8 mouse cellular contexts compared by ENCODE assay signal in the genomic region with DNA sequence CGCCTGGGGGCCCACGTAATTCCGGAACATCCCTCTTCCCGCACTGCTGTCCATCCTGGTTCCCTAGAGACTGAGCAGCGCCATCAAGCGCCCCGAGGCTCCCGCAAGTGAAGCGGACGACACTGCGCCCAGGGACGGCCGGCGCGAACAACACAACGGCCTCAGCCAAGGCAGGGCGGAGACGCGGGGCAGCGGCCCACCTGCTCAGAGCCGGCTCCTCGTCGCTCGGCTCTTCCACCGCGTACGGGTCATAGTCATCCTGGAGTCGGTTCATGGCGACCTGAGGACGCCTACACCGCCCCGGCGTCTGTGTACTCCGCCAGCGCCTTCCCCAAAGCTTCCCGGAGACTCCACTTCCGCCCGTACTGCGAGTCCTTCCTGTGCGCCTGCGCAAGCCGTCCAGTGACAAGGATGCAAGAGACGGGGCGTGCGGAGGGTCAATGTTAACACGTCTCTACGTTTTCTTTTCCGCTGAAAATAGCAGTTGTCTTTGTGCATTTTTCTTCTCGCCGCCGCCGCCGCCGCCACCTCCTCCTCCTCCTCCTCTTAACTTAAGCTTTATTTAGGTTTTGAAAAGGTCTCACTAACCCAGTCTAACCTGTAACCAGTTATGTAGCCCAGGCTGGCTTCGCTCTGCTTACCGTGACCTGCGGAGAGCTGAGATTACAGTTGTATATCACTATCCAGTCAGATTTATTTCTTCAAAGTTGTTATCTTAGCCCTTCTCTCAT. TPM values are rescaled to one million over a fixed set of nuclear protein-coding genes. Genes with fewer than 3 reads are reported as not detected.
DNase-seq lines count a peak whose midpoint lies in the region; ATAC-seq lines count a peak whose summit lies in the region.

A gene (minus strand): TSS at position 387 of the 731 bp plus-strand sequence.

- H3K36me3 ChIP-seq in forebrain, embryonic 11.5 days (ENCODE audit: control insufficient read depth, insufficient read depth, low read length), result no peaks in the 10 kb centered on the region
- H3K36me3 ChIP-seq in heart, embryonic 16.5 days (ENCODE audit: control insufficient read depth, insufficient read depth), result peaks cover 7% of the 10 kb centered on the region
- H3K36me3 ChIP-seq in liver, embryonic 15.5 days (replicated peaks), result peaks cover 20% of the 10 kb centered on the region
- H3K36me3 ChIP-seq in neural tube, embryonic 12.5 days, result peaks cover 7% of the 10 kb centered on the region

- peak within 1 kb of the TSS; percentile 68 for H3K4me2 ChIP-seq in forebrain, embryonic 11.5 days (ENCODE audit: low read depth, low read length, severe bottlenecking)
- peak within 1 kb of the TSS; percentile 95 for H3K4me2 ChIP-seq in heart, embryonic 16.5 days (ENCODE audit: low read depth, low read length)
- H3K4me2 ChIP-seq in liver, embryonic 15.5 days, result peak within 1 kb of the TSS; percentile 84
- H3K4me2 ChIP-seq in neural tube, embryonic 12.5 days (replicated peaks), result peak within 1 kb of the TSS; percentile 65

- ATAC-seq in forebrain, embryonic 11.5 days (replicated peaks; ENCODE audit: low FRiP score), result peak; percentile 92
- peak; percentile 91 for ATAC-seq in heart, embryonic 16.5 days (replicated peaks; ENCODE audit: extremely low read depth, insufficient read depth, low FRiP score)
- peak; percentile 86 for ATAC-seq in liver, embryonic 15.5 days (ENCODE audit: insufficient read depth)
- ATAC-seq in neural tube, embryonic 12.5 days (ENCODE audit: low FRiP score, low read depth), result peak; percentile 93

- no peaks in the 10 kb centered on the region for H3K9me3 ChIP-seq in forebrain, embryonic 11.5 days (ENCODE audit: control insufficient read depth, low read length)
- no peaks in the 10 kb centered on the region for H3K9me3 ChIP-seq in heart, embryonic 16.5 days (replicated peaks; ENCODE audit: control insufficient read depth, low read length)
- H3K9me3 ChIP-seq in liver, embryonic 15.5 days (replicated peaks), result no peaks in the 10 kb centered on the region
- H3K9me3 ChIP-seq in neural tube, embryonic 12.5 days, result no peaks in the 10 kb centered on the region

- peak within 1 kb of the TSS; percentile 77 for H3K4me3 ChIP-seq in forebrain, embryonic 11.5 days (ENCODE audit: low read depth, low read length)
- H3K4me3 ChIP-seq in heart, embryonic 16.5 days (ENCODE audit: low read length), result peak within 1 kb of the TSS; percentile 78
- peak within 1 kb of the TSS; percentile 74 for H3K4me3 ChIP-seq in liver, embryonic 15.5 days (replicated peaks)
- H3K4me3 ChIP-seq in neural tube, embryonic 12.5 days, result peak within 1 kb of the TSS; percentile 74

- DNase-seq in CD8-positive naive resting alpha-beta T cell, adult 2 months (ENCODE audit: low read depth in 2 of 2, low spot score in 2 of 2), result peak; percentile 90 to 91
- DNase-seq in c-Kit-positive CD71-negative TER-119-negative erythroid progenitor cells, embryonic 14.5 days (ENCODE audit: low read depth), result peak; percentile 93
- peak; percentile 97 for DNase-seq in forebrain, embryonic 11.5 days (ENCODE audit: low spot score)
- peak; percentile 97 to 98 for DNase-seq in kidney, postnatal 36 days
- DNase-seq in telencephalon, adult 2 months (ENCODE audit: low read depth, low spot score), result peak; percentile 96

- whole genome bisulfite sequencing in forebrain, embryonic 11.5 days, result under 1% methylated on average over 57 of the region's 57 CpGs
- under 1% methylated on average over 55 of the region's 57 CpGs for WGBS in heart, embryonic 16.5 days
- WGBS in liver, embryonic 15.5 days (ENCODE audit: insufficient replicate concordance), result under 1% methylated on average over 57 of the region's 57 CpGs
- 1% methylated on average over 57 of the region's 57 CpGs for WGBS in neural tube, embryonic 12.5 days

- no peaks in the 10 kb centered on the region for H3K4me1 ChIP-seq in forebrain, embryonic 11.5 days (replicated peaks; ENCODE audit: control insufficient read depth, insufficient read depth, low read length)
- H3K4me1 ChIP-seq in heart, embryonic 16.5 days (ENCODE audit: control insufficient read depth, insufficient read depth, low read length), result peaks cover 4% of the 10 kb centered on the region
- H3K4me1 ChIP-seq in liver, embryonic 15.5 days (replicated peaks), result peaks cover 50% of the 10 kb centered on the region
- H3K4me1 ChIP-seq in neural tube, embryonic 12.5 days, result peaks cover 4% of the 10 kb centered on the region

- H3K27ac ChIP-seq in forebrain, embryonic 11.5 days (ENCODE audit: low read depth, low read length), result peak within 1 kb of the TSS; percentile 93
- peak within 1 kb of the TSS; percentile 98 for H3K27ac ChIP-seq in heart, embryonic 16.5 days (ENCODE audit: low read length)
- peak within 1 kb of the TSS; percentile 97 for H3K27ac ChIP-seq in liver, embryonic 15.5 days (replicated peaks)
- peak within 1 kb of the TSS; percentile 93 for H3K27ac ChIP-seq in neural tube, embryonic 12.5 days

- H3K9ac ChIP-seq in forebrain, embryonic 11.5 days (ENCODE audit: low read length), result peak within 1 kb of the TSS; percentile 85
- H3K9ac ChIP-seq in heart, embryonic 16.5 days (ENCODE audit: low read length), result peak within 1 kb of the TSS; percentile 90
- peak within 1 kb of the TSS; percentile 85 for H3K9ac ChIP-seq in liver, embryonic 15.5 days
- H3K9ac ChIP-seq in neural tube, embryonic 12.5 days, result peak within 1 kb of the TSS; percentile 83

- H3K27me3 ChIP-seq in forebrain, embryonic 11.5 days (ENCODE audit: control insufficient read depth, insufficient read depth, low read length), result no peaks in the 10 kb centered on the region
- H3K27me3 ChIP-seq in heart, embryonic 16.5 days (ENCODE audit: control insufficient read depth, insufficient read depth, low read length), result no peaks in the 10 kb centered on the region
- H3K27me3 ChIP-seq in liver, embryonic 15.5 days, result no peaks in the 10 kb centered on the region
- H3K27me3 ChIP-seq in neural tube, embryonic 12.5 days (replicated peaks), result no peaks in the 10 kb centered on the region

RNA-seq across cellular contexts. Expression of the gene that starts here (rescaled TPM):
- 76.1 and 78.4 TPM in 2 replicates for polyA plus RNA-seq in forebrain, embryonic 11.5 days (2014; fragmentation: Nextera tagmentation; extraction: Ambion mirVana)
- polyA plus RNA-seq in heart, embryonic 16.5 days (2015; fragmentation: Nextera tagmentation; extraction: Ambion mirVana), result 43.3 and 45.7 TPM in 2 replicates
- 32.2 and 36.2 TPM in 2 replicates for polyA plus RNA-seq in liver, embryonic 15.5 days (2015; fragmentation: Nextera tagmentation; extraction: Ambion mirVana)
- polyA plus RNA-seq in neural tube, embryonic 12.5 days (2016; fragmentation: Nextera tagmentation; extraction: Ambion mirVana), result 71.3 and 81.3 TPM in 2 replicates

Comparison
In these comparisons a context has a peak if more than half of its experiments do, and no peak if none do; other contexts are left out.
1. Peak in every context shown above with its lines: DNase-seq, ATAC-seq, H3K4me3 ChIP-seq and H3K27ac ChIP-seq.